Mouse (Mus musculus) left cerebral cortex, postnatal 36 days (tissue): Measurements from ENCODE around the gene Mtrf1. TPM values are rescaled to one million over a fixed set of nuclear protein-coding genes. Genes with fewer than 3 reads are reported as not detected.
"Not testable (repeated sequence)": the region's sequence is repeated elsewhere in the genome, so short reads cannot be mapped to it uniquely, and the experiment has no call there.

Experiments used
- DNase-seq, 2 experiments: peaks; one replicate each; pipeline ENCODE4 v3.0.0; 2021 to 2022; ENCODE audit warnings: low spot score in 2 of 2, mixed read lengths in 1 of 2
- intact Hi-C: fragments of 180-260 bp; cut with DNase I; formaldehyde crosslinking; loops from one replicate; pipeline ENCODE4 v1.15.1; 2025
- total RNA-seq, 2 experiments: library from RNA; stranded (reverse); gene quantifications; 2 replicates each; pipeline ENCODE4 v1.2.3; 2021

Gene Mtrf1
- total RNA-seq, 2 experiments from 2014 or later = 5.1 to 5.5 TPM

DNA sequence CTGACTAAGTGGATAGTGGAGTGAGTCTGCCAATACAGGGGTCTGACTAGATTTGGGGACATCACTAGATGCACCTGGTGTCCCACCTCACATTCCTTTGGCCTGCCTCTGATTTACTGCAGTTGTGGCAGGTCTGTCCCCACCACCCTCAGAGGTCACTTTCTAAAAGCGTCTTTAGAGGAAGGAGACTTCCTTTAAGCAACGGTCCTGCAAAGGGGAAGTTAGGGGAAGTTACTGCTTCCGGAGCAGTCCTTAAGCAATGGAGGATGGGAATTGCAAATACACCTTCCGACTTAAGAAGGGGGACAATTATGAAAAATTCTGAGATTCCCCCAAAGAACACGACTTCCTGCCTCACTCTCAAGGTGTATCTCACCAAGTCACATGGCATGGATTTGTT lies 43.9 kb downstream of the Mtrf1 start:
- DNase-seq = no peak
- intact Hi-C loops = no loop called here

DNA sequence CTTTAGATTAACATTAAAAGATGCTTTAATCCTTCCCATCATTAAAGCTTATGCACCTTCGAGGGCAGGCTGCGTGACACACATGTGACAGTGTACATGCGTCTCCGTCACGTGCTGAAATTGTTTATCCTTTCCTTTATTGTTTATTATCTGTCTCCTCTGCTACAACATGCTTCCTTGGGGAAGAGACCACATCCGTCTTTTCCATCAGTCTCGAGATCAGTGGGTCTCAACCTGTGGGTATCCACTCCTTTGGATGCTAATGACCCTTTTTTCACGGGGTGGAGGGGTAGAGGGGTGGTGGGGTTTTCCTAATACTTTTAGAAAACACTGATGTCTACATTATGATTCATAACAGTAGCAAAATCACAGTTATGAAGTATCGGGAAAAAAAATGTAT lies 47.0 kb downstream of the Mtrf1 start:
- intact Hi-C loops = no loop called here
- DNase-seq = no peak

DNA sequence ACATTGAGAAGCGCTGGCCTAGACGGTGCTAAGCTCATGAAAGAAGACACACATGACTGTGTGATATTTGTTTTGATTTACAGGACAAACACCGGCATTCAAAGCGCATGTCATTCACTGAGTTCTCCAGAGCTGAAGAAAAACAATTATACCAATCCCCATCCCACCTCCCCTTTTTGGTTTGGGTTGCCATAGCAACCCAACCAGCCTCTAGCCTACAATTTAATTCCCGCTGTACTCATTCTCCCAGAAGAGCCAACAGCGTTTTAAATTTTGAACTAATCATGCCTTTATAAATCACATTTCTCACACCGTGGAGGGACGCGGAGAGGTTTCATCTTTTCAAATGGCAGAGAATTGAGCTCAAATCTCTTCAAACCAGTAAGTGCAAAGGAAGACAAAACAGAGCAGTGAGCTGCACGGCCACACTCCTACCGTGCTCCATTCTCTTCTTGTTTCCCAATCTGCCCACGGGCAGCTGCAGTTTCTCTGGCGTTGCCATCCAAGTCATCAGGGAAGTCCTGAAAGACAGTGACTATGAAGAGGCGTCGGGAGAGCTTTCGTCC lies 47.6 kb downstream of the Mtrf1 start:
- intact Hi-C loops = no loop called here
- peak; percentile 15 to 23 for DNase-seq

DNA sequence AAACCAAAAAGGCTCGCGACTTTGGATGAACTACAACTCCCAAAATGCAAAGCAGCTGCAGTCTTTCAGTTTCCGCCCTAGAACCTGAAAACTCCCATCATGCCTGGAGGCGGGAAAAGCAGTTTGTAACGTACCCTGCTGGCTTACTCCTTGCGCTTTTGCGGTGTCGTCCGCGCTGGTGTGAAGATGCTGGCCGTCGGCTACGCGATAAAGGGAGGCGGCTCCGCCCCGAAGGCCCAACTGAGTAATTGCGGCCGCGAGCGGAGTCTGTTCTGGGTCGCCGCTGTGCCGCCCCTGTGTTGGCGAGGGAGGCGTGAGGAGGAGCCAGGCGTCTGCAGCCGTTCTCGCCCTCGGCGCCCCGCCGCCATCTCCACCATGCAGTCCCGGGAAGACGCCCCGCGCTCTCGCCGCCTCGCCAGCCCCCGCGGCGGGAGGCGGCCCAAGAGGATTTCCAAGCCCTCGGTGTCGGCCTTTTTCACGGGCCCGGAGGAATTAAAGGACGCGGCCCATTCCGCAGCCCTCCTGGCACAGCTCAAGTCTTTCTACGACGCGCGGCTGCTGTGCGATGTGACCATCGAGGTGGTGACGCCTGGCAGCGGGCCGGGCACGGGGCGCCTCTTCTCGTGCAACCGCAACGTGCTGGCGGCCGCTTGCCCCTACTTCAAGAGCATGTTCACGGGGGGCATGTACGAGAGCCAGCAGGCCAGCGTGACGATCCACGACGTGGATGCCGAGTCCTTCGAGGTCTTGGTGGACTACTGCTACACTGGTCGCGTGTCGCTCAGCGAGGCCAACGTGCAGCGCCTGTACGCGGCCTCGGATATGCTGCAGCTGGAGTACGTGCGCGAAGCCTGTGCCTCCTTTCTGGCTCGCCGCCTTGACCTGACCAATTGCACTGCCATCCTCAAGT lies 54.4 kb downstream of the Mtrf1 start, which contains the start of gene Kbtbd6:
Gene Kbtbd6 (plus strand): TSS at position 155 of the 910 bp plus-strand sequence.
- intact Hi-C loops = loop anchor here (1.0 kb wide), 1 partner anchor 26 kb away; the partner anchor contains the start of gene Kbtbd7
- DNase-seq = peak; percentile 73 to 75

DNA sequence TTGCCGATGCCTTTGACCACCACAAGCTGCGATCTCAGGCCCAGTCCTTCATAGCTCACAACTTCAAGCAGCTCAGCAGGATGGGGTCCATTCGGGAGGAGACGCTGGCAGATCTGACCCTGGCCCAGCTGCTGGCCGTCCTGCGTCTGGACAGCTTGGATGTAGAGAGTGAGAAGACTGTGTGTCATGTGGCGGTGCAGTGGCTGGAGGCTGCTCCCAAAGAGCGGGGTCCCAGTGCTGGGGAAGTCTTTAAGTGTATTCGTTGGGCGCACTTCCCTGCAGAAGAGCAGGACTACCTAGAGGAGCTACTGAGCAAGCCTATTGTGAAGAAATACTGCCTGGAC lies 55.0 kb downstream of the Mtrf1 start:
- DNase-seq, intact Hi-C loops: not testable (repeated sequence)

DNA sequence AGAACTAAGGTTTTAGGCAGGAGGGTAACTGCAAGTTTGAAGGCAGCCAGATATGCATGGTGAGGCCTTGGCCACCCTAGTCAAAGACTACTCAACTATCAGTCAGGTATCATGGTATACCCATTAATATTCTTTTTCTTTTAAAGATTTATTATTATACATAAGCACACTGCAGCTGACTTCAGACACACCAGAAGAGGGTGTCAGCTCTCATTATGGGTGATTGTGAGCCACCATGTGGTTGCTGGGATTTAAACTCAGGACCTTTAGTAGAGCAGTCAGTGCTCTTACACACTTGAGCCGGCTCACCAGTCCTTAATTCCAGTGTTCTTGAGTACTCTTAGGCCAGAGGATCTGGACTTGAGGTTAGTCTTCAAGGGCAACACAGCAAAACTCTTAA lies 62.8 kb downstream of the Mtrf1 start:
- intact Hi-C loops = loop anchor here (10.0 kb wide), 1 partner anchor 346 kb away; no protein-coding TSS in a partner anchor
- no peak for DNase-seq

DNA sequence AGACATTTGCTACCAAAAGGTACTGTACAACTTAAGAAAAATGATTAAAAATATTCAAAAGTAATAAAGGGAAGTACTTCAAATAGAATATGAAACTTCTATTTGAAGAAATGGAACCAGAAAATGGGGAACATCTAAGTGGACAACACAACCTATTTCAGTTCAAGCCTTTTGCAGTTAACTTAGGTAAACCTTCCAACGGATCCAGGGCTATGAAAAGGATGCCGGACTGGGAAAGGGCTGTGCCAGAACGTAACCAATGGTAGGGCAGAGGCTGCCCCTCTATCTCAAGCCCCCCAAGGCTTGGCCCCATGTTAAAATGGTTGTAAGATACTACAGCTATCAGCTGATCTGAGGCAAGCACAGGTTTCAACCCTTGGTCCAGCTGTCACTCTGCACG lies 63.4 kb downstream of the Mtrf1 start:
- intact Hi-C loops = loop anchor here (10.0 kb wide), 1 partner anchor 346 kb away; no protein-coding TSS in a partner anchor
- no peak for DNase-seq

DNA sequence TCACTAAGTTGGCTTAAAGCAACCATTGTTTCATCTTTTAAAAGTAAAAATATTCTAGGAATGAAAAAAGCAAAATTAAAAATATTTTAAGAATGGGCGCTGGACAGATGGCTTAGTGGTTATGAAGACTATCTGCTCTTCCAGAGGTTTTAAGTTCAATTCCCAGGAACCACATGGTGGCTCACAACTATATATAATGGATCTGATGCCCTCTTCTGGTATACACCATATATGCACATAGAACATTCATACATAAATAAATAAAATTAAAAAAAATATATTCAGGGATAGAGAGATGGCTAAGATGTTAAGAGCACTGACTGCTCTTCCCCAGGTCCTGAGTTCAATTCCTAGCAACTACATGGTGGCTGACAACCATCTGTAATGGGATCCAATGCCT lies 68.1 kb downstream of the Mtrf1 start:
- intact Hi-C loops = loop anchor here (5.0 to 10.0 kb wide), 2 partner anchors 68 to 351 kb away; partner anchors contain the start of gene Mtrf1
- no peak for DNase-seq

DNA sequence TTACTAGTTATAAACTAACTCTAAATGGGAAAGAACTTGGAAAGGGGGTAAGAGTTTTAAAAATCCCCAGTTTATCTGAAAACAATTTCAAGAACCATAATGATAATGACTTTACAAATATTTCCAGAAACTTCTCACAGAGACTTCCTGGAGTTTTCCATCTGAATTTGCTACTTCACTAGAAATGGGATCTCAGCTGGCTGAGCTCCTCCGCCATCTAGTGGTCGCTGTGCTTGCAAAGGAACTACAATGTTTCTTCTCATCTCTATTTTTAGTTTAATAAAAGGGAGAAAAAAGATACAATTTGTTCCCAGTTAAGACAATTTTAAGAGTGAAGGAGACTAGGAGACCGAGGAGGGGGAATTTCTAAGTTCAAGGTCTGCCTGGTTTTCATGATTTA lies 70.0 kb downstream of the Mtrf1 start:
- intact Hi-C loops = loop anchor here (5.0 to 10.0 kb wide), 2 partner anchors 70 to 353 kb away; partner anchors contain the start of gene Mtrf1
- peak in 1 of 2 experiments; percentile 34 for DNase-seq

Other genes with a start within 250 kb of the Mtrf1 start
- not detected for gene Zfp957, start 150.4 kb upstream of the Mtrf1 start, total RNA-seq
- 10 to 100 TPM; 30.1 to 39.0 TPM for gene Rgcc, start 96.1 kb upstream of the Mtrf1 start, total RNA-seq
- 10 to 100 TPM in 1 of 2 experiments, 1 to 10 TPM in 1; 9.9 to 17.6 TPM for gene Naa16, start 7.0 kb upstream of the Mtrf1 start, total RNA-seq
- 10 to 100 TPM; 37.5 to 41.3 TPM for gene Kbtbd7, start 28.7 kb downstream of the Mtrf1 start, total RNA-seq
- gene Kbtbd6, start 54.1 kb downstream of the Mtrf1 start, total RNA-seq = 1 to 10 TPM; 1.0 to 1.4 TPM
- 1 to 10 TPM; 4.1 to 4.8 TPM for gene Elf1, start 83.4 kb downstream of the Mtrf1 start, total RNA-seq
- 10 to 100 TPM; 48.2 to 51.7 TPM for gene Wbp4, start 83.7 kb downstream of the Mtrf1 start, total RNA-seq
- 10 to 100 TPM; 83.0 to 91.4 TPM for gene Sugt1, start 189.9 kb downstream of the Mtrf1 start, total RNA-seq